Mouse (Mus musculus) hindbrain, embryonic 13.5 days (tissue): ENCODE data around the gene Lck. TPM values are rescaled to one million over a fixed set of nuclear protein-coding genes. Genes with fewer than 3 reads are reported as not detected.

Source experiments
- ATAC-seq: fragments of 200-750 bp; cut with Nextera tagmentation; 2 replicates; pipeline ENCODE4 v1.8.0; 2017; ENCODE audit warnings: moderate TSS enrichment; ENCODE audit not compliant: low FRiP score
- H3K27ac ChIP-seq: fragments of 300-500 bp; sonication (generic); 2 replicates; pipeline ENCODE4 v1.5.1; 2015; ENCODE audit warnings: inconsistent platforms, mild to moderate bottlenecking, moderate library complexity
- H3K27me3 ChIP-seq: fragments of 300-500 bp; sonication (generic); 2 replicates; pipeline ENCODE4 v1.6.1; 2015; ENCODE audit warnings: mild to moderate bottlenecking, inconsistent platforms
- H3K36me3 ChIP-seq: fragments of 300-500 bp; sonication (generic); 2 replicates; pipeline ENCODE4 v1.6.1; 2015; ENCODE audit warnings: mild to moderate bottlenecking, inconsistent platforms
- H3K4me1 ChIP-seq: fragments of 300-500 bp; sonication (generic); replicated peaks from 2 replicates; pipeline ENCODE4 v1.6.1; 2015; ENCODE audit warnings: inconsistent platforms
- H3K4me2 ChIP-seq: fragments of 300-500 bp; sonication (generic); 2 replicates; pipeline ENCODE4 v1.6.1; 2015; ENCODE audit warnings: inconsistent platforms, mild to moderate bottlenecking, moderate library complexity
- H3K4me3 ChIP-seq: fragments of 300-500 bp; sonication (generic); 2 replicates; pipeline ENCODE4 v1.5.1; 2015; ENCODE audit warnings: mild to moderate bottlenecking, inconsistent platforms
- H3K9ac ChIP-seq: fragments of 300-500 bp; sonication (generic); 2 replicates; pipeline ENCODE4 v1.6.1; 2015; ENCODE audit warnings: mild to moderate bottlenecking, inconsistent platforms
- H3K9me3 ChIP-seq: fragments of 300-500 bp; sonication (generic); 2 replicates; pipeline ENCODE4 v1.6.1; 2016; ENCODE audit warnings: inconsistent platforms
- WGBS: fragments of 180-500 bp; shearing (Covaris S2); methylation state at CpG from one replicate; pipeline ENCODE4 v1.1.7; 2015; 5-methylcytosine and 5-hydroxymethylcytosine counted together
- polyA plus RNA-seq: library from polyadenylated mRNA; unstranded; fragments of >200 nt; fragmentation: Nextera tagmentation; extraction: Ambion mirVana; gene quantifications from 2 replicates; pipeline ENCODE4 v1.2.1, GENCODE M21; 2015

Lck gene
- polyA plus RNA-seq = 7.6 and 11.1 TPM in 2 replicates

DNA sequence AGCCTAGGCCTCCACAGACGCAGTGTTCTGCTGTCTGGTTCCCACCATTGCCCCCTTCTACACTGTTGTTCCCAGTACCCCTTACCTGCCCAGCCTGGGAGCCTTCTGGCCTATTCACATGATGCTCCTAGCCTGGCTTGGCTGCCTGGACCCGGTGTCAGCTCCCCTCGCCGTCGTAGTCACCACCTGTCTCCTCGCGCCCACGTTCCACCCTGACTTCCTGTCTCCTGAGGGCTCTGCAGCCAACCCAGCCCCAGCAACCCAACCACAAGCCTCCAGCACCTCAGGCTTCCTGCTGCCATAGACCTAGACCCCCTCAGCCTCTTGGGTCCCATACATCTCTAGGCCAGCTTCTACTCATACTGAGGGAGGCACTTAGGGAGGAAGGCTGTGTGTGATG, at the start of gene Lck:
TSS of gene Lck (minus strand) at position 212 of the 400 bp plus-strand sequence.
- Histone ChIP-seq H3K9ac (no peak within 1 kb of the TSS), H3K27ac (no peak within 1 kb of the TSS), H3K36me3 (no peaks in the 10 kb centered on the region), H3K4me3 (no peak within 1 kb of the TSS), H3K27me3 (0 out of 2 replicates have a peak, but pooled peaks cover 5% of the 10 kb centered on the region), H3K9me3 (no peaks in the 10 kb centered on the region), H3K4me1 (peaks cover 7% of the 10 kb centered on the region; the same call in 1 of the 2 replicates), H3K4me2 (no peak within 1 kb of the TSS)
- 91% methylated on average over 8 of the region's 8 CpGs for WGBS
- ATAC-seq = no peak

DNA sequence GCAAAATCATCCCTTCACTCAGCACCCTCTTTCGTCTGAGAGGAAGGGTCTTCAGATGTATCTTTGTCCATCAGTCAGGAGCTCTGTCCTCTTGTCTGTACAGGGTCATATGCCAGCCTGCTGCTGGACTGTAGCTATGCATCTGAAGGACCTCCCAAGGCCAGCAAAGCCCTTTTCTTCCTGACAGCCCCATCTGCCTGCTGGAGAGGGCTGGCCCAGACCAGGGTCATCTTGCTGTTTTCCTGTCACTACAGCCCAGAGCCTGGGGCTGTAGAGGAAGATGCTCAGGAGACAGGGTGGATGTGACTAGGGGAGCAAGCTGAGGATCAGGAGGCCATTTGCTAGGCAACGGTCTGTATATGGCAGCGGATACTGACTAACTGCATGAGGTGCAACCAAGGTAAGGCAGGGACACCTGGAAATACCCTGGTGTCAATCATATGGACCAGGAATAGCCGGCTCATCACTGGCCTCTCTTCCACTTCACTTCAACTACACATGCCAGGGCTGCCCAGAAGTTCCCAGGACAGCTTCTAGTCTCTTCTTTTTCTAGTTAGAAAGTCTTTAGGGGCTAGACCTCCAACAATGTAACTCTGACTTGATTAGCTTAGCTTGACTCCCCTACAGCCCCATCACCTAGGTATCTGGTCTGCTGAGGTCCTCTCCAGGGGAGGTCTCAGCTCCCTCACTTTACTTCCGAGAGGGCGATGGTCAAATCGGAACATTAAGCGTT, 49.5 kb upstream of the Lck start:
- no peaks in the 10 kb centered on the region for H3K9me3 ChIP-seq
- peaks cover 25% of the 10 kb centered on the region for H3K36me3 ChIP-seq
- H3K4me1 ChIP-seq = peaks cover 54% of the 10 kb centered on the region
- H3K27me3 ChIP-seq = no peaks in the 10 kb centered on the region
- peak overlapping the region; percentile 86 for H3K4me2 ChIP-seq
- H3K4me3 ChIP-seq = peak overlapping the region; percentile 69
- no peak for ATAC-seq
- peak overlapping the region; percentile 97 for H3K27ac ChIP-seq
- 25% methylated on average over 8 of the region's 8 CpGs for WGBS
- H3K9ac ChIP-seq = peak overlapping the region; percentile 87

DNA sequence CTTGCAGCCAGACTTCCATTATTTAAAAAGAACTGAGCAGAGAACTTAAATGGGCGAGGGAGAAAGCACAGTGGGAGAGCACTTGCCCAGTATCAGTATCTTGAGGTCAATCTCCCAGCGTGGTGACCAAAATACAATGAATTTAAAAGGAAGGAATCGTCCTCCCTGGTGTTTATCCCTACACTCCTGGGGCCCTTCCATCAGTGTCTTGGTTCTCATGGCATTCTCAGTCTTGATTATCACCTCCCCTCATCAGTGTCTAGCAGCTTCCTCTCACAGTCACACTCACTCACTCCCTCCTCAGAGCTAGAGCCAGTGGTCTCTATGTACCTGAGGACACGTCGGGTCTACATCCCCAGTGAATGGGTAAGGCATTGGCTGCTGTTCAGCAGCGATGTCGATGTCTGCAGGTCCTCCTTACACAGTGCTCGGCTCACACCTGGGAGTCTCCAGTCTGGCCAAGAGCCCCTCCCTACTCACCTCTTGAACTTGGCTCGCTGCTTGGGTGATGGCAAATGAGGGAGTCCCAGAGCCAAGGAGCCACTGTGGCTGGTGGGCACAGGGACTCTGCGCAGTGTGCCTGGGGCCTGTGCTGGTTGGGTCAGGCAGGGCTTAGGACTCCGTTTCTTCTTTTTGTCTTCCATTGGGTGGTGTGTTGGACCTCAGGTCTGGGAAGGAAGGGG, 48.8 kb upstream of the Lck start:
- Histone ChIP-seq H3K9me3 (no peaks in the 10 kb centered on the region), H3K4me2 (peak overlapping the region; percentile 86), H3K27ac (peak overlapping the region; percentile 97; the same call in 1 of the 2 replicates), H3K4me1 (peaks cover 61% of the 10 kb centered on the region), H3K9ac (peak overlapping the region; percentile 87), H3K27me3 (no peaks in the 10 kb centered on the region), H3K36me3 (peaks cover 18% of the 10 kb centered on the region), H3K4me3 (peak overlapping the region; percentile 69)
- 76% methylated on average over 11 of the region's 11 CpGs for WGBS
- ATAC-seq = no peak

DNA sequence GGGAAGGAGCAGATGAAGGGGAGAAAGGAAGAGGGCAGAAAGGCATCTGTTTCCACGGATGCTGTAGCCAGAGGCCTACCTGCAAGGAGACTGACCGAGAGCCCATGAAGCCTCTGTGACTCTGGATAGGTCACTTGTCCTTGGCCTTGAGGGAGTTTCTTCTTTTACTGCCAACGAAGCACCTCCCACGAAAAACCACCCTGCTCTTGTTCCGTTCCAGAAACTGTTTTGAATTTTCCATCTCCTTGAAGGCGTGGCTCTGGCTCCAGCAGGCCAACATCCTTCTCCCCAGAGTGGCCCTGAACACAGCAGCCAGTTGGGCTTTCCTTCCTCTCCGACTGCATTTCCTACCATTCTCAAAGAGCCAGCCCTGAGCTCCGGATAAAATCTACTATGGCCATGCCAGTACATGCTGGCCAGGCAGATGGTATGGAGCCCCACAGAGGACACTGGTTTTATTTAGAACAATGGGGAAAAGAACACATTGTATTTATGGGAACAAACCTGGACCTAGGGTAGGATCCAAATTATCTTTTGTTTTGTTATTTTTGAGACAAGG, 47.9 kb upstream of the Lck start:
- H3K36me3 ChIP-seq = peaks cover 16% of the 10 kb centered on the region
- no peak overlapping the region for H3K4me3 ChIP-seq
- peak overlapping the region; percentile 87 for H3K9ac ChIP-seq
- H3K4me2 ChIP-seq = peak overlapping the region; percentile 86
- 0 out of 2 replicates have a peak overlapping the region, but pooled peaks have one; percentile 1 for H3K27ac ChIP-seq
- peaks cover 61% of the 10 kb centered on the region for H3K4me1 ChIP-seq
- no peak for ATAC-seq
- 83% methylated on average over 8 of the region's 8 CpGs for WGBS
- no peaks in the 10 kb centered on the region for H3K27me3 ChIP-seq
- H3K9me3 ChIP-seq = no peaks in the 10 kb centered on the region

DNA sequence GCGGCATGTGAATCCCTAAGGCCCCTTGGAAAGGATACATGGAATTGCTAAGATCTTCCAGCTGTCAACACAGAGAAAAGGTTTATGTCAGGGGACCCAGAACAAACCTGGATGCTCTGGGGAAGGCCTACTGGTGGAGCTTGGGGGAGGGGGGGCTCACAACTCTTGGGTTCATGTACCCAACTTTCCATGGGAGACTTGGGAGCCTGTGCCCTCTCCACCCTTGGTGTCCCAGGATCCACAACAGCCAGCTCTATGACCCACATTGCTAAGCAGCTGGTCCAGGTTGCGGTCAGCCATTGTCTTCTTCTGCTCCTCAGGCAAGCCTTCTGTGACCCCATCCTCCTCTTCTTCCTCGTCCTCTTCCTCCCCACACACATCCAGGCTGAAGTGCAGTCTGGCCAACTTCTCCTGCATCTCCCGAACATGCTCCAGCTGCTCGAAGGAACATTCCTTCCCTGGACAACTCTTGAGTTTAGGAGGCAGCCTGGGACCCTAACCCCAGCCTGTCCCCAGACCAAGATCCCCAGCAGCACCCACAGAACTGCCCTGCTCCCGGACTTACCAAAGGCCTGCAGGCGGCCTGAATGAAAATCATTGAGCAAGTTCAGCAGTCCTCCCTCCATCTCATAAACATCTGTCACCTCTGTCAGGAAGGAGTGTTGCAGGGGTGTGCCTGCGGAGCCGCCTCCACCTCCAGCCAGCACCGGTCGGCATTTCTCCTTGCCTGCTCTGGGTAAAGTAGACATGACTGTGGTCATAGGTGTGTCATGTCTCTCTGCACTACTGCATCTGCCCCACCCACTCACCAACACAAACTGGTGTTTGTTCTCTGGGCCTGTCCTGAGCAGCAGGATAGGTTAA, 47.2 kb upstream of the Lck start:
- Histone ChIP-seq H3K9me3 (no peaks in the 10 kb centered on the region), H3K9ac (peak overlapping the region; percentile 9), H3K4me3 (no peak overlapping the region), H3K27me3 (no peaks in the 10 kb centered on the region), H3K36me3 (peaks cover 22% of the 10 kb centered on the region), H3K4me2 (peak overlapping the region; percentile 86; the same call in 1 of the 2 replicates), H3K4me1 (peaks cover 59% of the 10 kb centered on the region), H3K27ac (0 out of 2 replicates have a peak overlapping the region, but pooled peaks have one; percentile 1)
- 92% methylated on average over 11 of the region's 11 CpGs for WGBS
- ATAC-seq = no peak

DNA sequence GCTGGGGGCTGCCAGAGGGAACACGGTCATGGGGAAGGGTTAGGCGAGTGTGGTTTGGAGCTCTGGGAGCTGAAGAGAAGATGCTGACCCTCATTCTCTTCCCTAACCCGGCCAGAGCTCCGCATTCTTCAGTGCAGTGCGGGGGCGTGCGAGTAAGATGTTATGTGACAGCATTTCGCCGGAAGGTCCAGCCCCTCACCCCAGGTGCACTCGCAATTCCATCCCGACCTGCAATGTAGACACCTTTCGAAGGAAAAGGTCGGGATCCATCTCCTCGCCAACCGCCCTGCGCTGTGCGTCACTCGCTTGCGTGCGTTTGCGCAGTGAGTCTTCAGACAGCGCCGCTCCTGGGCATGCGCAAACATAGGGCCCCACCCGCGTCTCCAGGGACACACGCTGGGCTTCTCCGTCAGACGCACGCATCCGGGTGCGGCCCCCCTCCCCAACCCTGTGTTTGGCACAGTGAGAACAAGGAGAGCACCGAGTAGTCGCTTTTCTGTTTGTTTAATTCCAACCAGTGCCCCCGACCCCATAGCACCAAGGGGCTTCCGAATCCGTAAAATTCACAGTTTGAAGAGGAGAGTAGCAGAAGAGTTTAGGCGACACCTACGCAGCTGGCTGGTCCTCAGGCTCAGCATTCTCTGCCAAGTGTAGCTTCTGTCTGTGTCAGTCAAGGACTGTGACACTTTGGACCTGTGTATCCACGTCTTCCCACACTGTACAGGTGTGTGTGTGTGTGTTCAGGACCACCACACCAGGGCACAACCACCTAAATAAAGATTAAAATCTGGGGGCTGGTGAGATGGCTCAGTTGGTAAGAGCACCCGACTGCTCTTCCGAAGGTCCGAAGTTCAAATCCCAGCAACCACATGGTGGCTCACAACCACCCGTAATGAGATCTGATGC, 45.6 kb upstream of the Lck start, which contains the start of gene Iqcc:
TSS of gene Iqcc (minus strand) at position 314 of the 906 bp plus-strand sequence.
- 6% methylated on average over 44 of the region's 44 CpGs for WGBS
- no peaks in the 10 kb centered on the region for H3K9me3 ChIP-seq
- ATAC-seq = peak; percentile 89
- peak within 1 kb of the TSS; percentile 66 for H3K4me3 ChIP-seq
- H3K27ac ChIP-seq = peak within 1 kb of the TSS; percentile 95
- H3K27me3 ChIP-seq = no peaks in the 10 kb centered on the region
- H3K4me2 ChIP-seq = peak within 1 kb of the TSS; percentile 88
- peak within 1 kb of the TSS; percentile 96 for H3K9ac ChIP-seq
- peaks cover 46% of the 10 kb centered on the region for H3K4me1 ChIP-seq
- H3K36me3 ChIP-seq = peaks cover 25% of the 10 kb centered on the region

DNA sequence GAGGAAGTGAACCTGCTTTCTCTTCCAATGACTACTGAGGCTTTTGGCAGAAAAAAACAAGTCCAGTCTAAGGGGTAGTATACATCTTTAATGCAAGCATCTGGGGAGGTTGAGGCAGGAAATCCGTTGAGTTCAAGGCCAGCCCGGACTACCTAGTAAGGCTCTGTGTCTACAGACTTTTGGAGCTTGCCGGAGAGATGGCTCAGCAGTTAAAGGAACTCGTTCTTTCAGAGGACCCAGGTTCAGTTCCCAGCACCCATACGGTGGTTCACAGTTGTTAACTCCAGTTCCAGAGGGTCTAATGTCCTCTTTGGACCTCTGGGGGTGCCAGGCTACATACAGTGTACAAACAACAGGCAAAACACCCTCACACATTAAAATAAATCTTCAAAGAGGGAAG, 44.6 kb upstream of the Lck start:
- Histone ChIP-seq H3K4me3 (peak overlapping the region; percentile 66), H3K9ac (peak overlapping the region; percentile 96), H3K4me2 (peak overlapping the region; percentile 88), H3K36me3 (peaks cover 28% of the 10 kb centered on the region), H3K27me3 (no peaks in the 10 kb centered on the region), H3K27ac (peak overlapping the region; percentile 95), H3K9me3 (no peaks in the 10 kb centered on the region), H3K4me1 (peaks cover 43% of the 10 kb centered on the region)
- ATAC-seq = no peak
- WGBS = 91% methylated on average over 5 of the region's 5 CpGs

DNA sequence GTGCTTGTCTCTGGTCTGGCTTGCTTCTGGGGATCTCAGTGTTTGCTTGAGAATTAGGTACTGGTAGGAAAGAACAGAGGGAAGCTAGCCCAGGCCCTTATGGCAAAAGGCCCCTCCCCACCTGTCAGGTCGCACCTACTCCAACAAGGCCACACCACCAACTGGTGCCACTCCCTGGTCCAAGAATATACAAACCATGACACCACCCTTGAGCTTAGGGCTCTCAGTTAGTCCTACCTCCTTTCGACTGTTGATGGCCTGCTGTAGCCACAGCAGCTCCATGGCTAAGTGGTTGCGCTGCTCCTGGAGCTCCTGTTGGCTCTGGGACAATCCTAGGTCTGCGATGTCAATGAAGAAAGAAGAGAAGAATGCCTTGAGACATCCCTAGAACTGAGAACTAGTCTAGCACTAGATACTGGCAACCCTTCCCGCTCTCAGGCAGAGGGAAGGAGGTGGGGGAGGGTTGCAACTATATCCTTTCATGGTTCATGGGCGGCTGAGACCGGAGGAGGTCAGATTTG, 43.7 kb upstream of the Lck start:
- Histone ChIP-seq H3K36me3 (peaks cover 28% of the 10 kb centered on the region), H3K27me3 (no peaks in the 10 kb centered on the region), H3K9ac (0 out of 2 replicates have a peak overlapping the region, but pooled peaks have one; percentile 13), H3K9me3 (no peaks in the 10 kb centered on the region), H3K4me3 (peak overlapping the region; percentile 66; the same call in 1 of the 2 replicates), H3K4me1 (peaks cover 35% of the 10 kb centered on the region), H3K27ac (no peak overlapping the region), H3K4me2 (no peak overlapping the region)
- 97% methylated on average over 7 of the region's 7 CpGs for WGBS
- ATAC-seq = no peak

DNA sequence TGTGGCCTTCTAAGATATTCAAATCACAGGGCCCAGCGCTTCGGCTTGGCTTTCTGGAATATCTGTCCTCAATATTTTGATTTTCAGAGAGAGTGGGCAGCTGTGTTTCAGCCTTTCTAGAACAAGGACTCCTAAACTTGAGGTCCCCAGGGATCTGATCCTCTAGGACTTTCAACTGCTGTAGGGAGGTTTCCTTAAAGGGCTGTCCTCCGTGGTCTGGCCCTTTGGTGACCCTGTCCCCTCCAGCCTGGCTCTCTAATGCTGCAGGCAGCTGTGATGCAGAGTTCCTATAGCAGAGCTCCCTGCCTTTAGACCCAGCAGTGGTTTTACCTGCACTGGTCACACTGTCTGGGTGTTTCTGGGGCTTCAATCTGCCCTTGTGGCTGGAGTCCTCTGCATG, 43.2 kb upstream of the Lck start:
- no peaks in the 10 kb centered on the region for H3K27me3 ChIP-seq
- no peak overlapping the region for H3K27ac ChIP-seq

DNA sequence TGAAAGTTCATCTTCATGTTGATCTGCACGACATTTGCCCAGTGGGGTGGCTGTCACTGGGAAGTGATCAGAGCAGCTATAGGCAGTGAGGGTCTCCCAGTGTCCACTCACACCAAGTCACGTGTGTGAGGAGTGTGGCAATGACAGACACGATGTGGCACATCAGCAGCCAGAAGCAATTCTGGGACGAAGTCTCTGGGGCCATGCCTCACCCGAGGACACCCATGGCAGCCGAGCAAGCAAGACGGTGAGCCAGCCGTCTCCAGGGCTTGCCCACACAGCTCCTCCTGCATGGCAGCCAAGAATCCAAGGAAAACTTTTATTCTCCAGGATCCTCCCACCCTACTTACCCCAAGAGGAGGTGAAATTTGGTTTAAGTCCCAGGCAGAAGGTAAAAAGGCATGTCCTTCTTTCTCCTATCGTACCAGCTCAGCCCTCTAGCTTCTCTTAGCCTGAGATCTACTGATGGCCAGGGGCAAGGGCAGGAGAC, 42.4 kb upstream of the Lck start:
- H3K36me3 ChIP-seq = peaks cover 25% of the 10 kb centered on the region
- ATAC-seq = no peak
- H3K27ac ChIP-seq = no peak overlapping the region
- H3K4me3 ChIP-seq = no peak overlapping the region
- H3K27me3 ChIP-seq = no peaks in the 10 kb centered on the region
- no peak overlapping the region for H3K9ac ChIP-seq
- peaks cover 21% of the 10 kb centered on the region for H3K4me1 ChIP-seq
- 89% methylated on average over 9 of the region's 9 CpGs for WGBS
- H3K9me3 ChIP-seq = no peaks in the 10 kb centered on the region
- no peak overlapping the region for H3K4me2 ChIP-seq

More for the DNA sequence above, 43.2 kb upstream of the Lck start:
- Histone ChIP-seq H3K36me3 (peaks cover 28% of the 10 kb centered on the region), H3K4me3 (no peak overlapping the region), H3K9ac (no peak overlapping the region), H3K9me3 (no peaks in the 10 kb centered on the region), H3K4me2 (no peak overlapping the region), H3K4me1 (peaks cover 29% of the 10 kb centered on the region)
- 94% methylated on average over 3 of the region's 3 CpGs for WGBS
- ATAC-seq = no peak
